10 mouse cellular contexts compared by ENCODE assay signal in genomic region chr1:162859996-162860605, GRCm38 (mm10). TPM values are rescaled to one million over a fixed set of nuclear protein-coding genes. Genes with fewer than 3 reads are reported as not detected.
DNase-seq lines count a peak whose midpoint lies in the region; ATAC-seq and TF ChIP-seq lines count a peak whose summit lies in the region.
"Had no signal": no experiment of that assay in that cellular context is flagged by ENCODE, and none has a peak within 500 bp of the region (broad histone marks: within the 10 kb centered on the region; RNA-seq: fewer than 3 reads in every experiment).

No protein-coding gene starts in this region.

- H3K4me3 ChIP-seq in lung, adult 2 months (replicated peaks; ENCODE audit: extremely low read depth, low read depth, low read length): peak overlapping the region; percentile 33
- H3K4me3 ChIP-seq in kidney, postnatal 0 days (replicated peaks; ENCODE audit: low read depth, low read length): no peak overlapping the region
- H3K4me3 ChIP-seq in neural tube, embryonic 15.5 days (replicated peaks): no peak overlapping the region
- H3K4me3 ChIP-seq: erythroblast, embryonic 14.5 days had no signal

- no peak for TF ChIP-seq CTCF in lung, adult 2 months (IDR thresholded peaks at IDR 0.05; ENCODE audit: insufficient read depth, low read length)
- no peak for TF ChIP-seq CTCF in kidney, postnatal 0 days (IDR thresholded peaks at IDR 0.05; ENCODE audit: low read depth)

- TF ChIP-seq POLR2A in lung, adult 2 months (IDR thresholded peaks at IDR 0.05; ENCODE audit: borderline replicate concordance, extremely low read depth, low read depth, low read length): 0 out of 2 replicates have a peak, but pooled peaks have one; percentile 2

- no peak overlapping the region for H3K9ac ChIP-seq in kidney, postnatal 0 days (ENCODE audit: low read depth, low read length)
- no peak overlapping the region for H3K9ac ChIP-seq in neural tube, embryonic 15.5 days (replicated peaks)

- ATAC-seq in kidney, postnatal 0 days (replicated peaks; ENCODE audit: low FRiP score, low read depth): peak; percentile 53
- no peak for ATAC-seq in neural tube, embryonic 15.5 days (ENCODE audit: low FRiP score)

- H3K27ac ChIP-seq in kidney, postnatal 0 days: no peak overlapping the region
- H3K27ac ChIP-seq in neural tube, embryonic 15.5 days (replicated peaks): peak overlapping the region; percentile 18; the same call in 1 of the 2 replicates

- no peaks in the 10 kb centered on the region for H3K27me3 ChIP-seq in kidney, postnatal 0 days (ENCODE audit: insufficient read depth, low read length)
- H3K27me3 ChIP-seq in neural tube, embryonic 15.5 days (replicated peaks): no peaks in the 10 kb centered on the region

- peak; percentile 29 for DNase-seq in lung, adult 2 months
- DNase-seq in lung, postnatal 14 days: no peak
- DNase-seq in fibroblast of lung, adult 2 months (ENCODE audit: low read depth): peak; percentile 34
- DNase-seq in kidney, postnatal 0 days (ENCODE audit: low spot score): no peak
- no peak for DNase-seq in layer of hippocampus, adult 8-10 months (ENCODE audit: low spot score in 2 of 2)
- no peak for DNase-seq in left cerebral cortex, adult 9 months (ENCODE audit: low spot score in 2 of 2)
- no peak for DNase-seq in cerebellum, adult 9-11 months

- peaks cover 12% of the 10 kb centered on the region for H3K4me1 ChIP-seq in lung, adult 2 months (ENCODE audit: control insufficient read depth, insufficient read depth, low read length)
- 0 out of 2 replicates have a peak, but pooled peaks cover 6% of the 10 kb centered on the region for H3K4me1 ChIP-seq in kidney, postnatal 0 days (replicated peaks; ENCODE audit: insufficient read depth, low read length)
- H3K4me1 ChIP-seq in neural tube, embryonic 15.5 days: peaks cover 3% of the 10 kb centered on the region; the same call in 1 of the 2 replicates

- 33% methylated on average over 9 of the region's 9 CpGs for WGBS in lung, adult 2 months
- 58% methylated on average over 9 of the region's 9 CpGs for WGBS in kidney, postnatal 0 days
- WGBS in neural tube, embryonic 15.5 days: 69% methylated on average over 9 of the region's 9 CpGs

- no peaks in the 10 kb centered on the region for H3K9me3 ChIP-seq in kidney, postnatal 0 days (replicated peaks; ENCODE audit: low read length)
- no peaks in the 10 kb centered on the region for H3K9me3 ChIP-seq in neural tube, embryonic 15.5 days (replicated peaks)

- H3K36me3 ChIP-seq in kidney, postnatal 0 days (ENCODE audit: insufficient read depth, low read length): no peaks in the 10 kb centered on the region
- H3K36me3 ChIP-seq in neural tube, embryonic 15.5 days: no peaks in the 10 kb centered on the region

- peak overlapping the region; percentile 42; the same call in 1 of the 2 replicates for H3K4me2 ChIP-seq in kidney, postnatal 0 days (ENCODE audit: low read length)
- H3K4me2 ChIP-seq in neural tube, embryonic 15.5 days: no peak overlapping the region

RNA-seq across cellular contexts. Expression of gene Fmo1, which starts 6.3 kb away (rescaled TPM):
- 173 and 219 TPM in 2 replicates for polyA plus RNA-seq in lung, adult 2 months (2012; rRNA removed)
- 82.2 and 82.5 TPM in 2 replicates for polyA plus RNA-seq in kidney, postnatal 0 days (2015; fragmentation: Nextera tagmentation; extraction: Ambion mirVana)
- polyA plus RNA-seq in neural tube, embryonic 15.5 days (2015; fragmentation: Nextera tagmentation; extraction: Ambion mirVana): 20.8 and 25.9 TPM in 2 replicates
- total RNA-seq in layer of hippocampus, adult 8-10 months (2022): 10 to 100 TPM in 3 of 4 experiments, 1 to 10 TPM in 1; 10.0 to 11.0 (median 10.5) TPM
- polyA plus RNA-seq: erythroblast, embryonic 14.5 days had no signal

RNA-seq across cellular contexts. Expression of gene Fmo2, which starts 38.4 kb away (rescaled TPM):
- polyA plus RNA-seq in lung, adult 2 months (2012; rRNA removed): 147 and 240 TPM in 2 replicates
- 30.3 and 31.8 TPM in 2 replicates for polyA plus RNA-seq in kidney, postnatal 0 days (2015; fragmentation: Nextera tagmentation; extraction: Ambion mirVana)
- 0.27 and 0.42 TPM in 2 replicates for polyA plus RNA-seq in neural tube, embryonic 15.5 days (2015; fragmentation: Nextera tagmentation; extraction: Ambion mirVana)
- 1 to 10 TPM; 3.6 to 9.4 (median 6.0) TPM for total RNA-seq in layer of hippocampus, adult 8-10 months (2022)
- polyA plus RNA-seq: erythroblast, embryonic 14.5 days had no signal

RNA-seq across cellular contexts. Expression of gene Fmo4, which starts 46.3 kb away (rescaled TPM):
- 1.7 and 2.4 TPM in 2 replicates for polyA plus RNA-seq in lung, adult 2 months (2012; rRNA removed)
- 2.2 and 2.3 TPM in 2 replicates for polyA plus RNA-seq in kidney, postnatal 0 days (2015; fragmentation: Nextera tagmentation; extraction: Ambion mirVana)
- 0.66 and 0.78 TPM in 2 replicates for polyA plus RNA-seq in neural tube, embryonic 15.5 days (2015; fragmentation: Nextera tagmentation; extraction: Ambion mirVana)
- under 1 TPM in 1 of 4 experiments, not detected in 3; 0.52 TPM for total RNA-seq in layer of hippocampus, adult 8-10 months (2022)
- polyA plus RNA-seq: erythroblast, embryonic 14.5 days; limb, embryonic 11.5 days had no signal

Comparison
In these comparisons a context has a peak if more than half of its experiments do, and no peak if none do; other contexts are left out.
1. DNase-seq: peak in lung, adult 2 months (single experiment) and fibroblast of lung, adult 2 months (single experiment); none in lung, postnatal 14 days (single experiment), kidney, postnatal 0 days (single experiment), layer of hippocampus, adult 8-10 months (0 of 2), left cerebral cortex, adult 9 months (0 of 2) and cerebellum, adult 9-11 months (single experiment).
2. RNA of gene Fmo2, which starts 38.4 kb away (polyA plus RNA-seq): 147 to 240 TPM in lung, adult 2 months and 30.3 to 31.8 TPM in kidney, postnatal 0 days; 0.27 to 0.42 TPM in neural tube, embryonic 15.5 days; every median in the first group is over 10 times any median in the second.